ENCODE assay signal across 8 mouse cellular contexts in the genomic region with DNA sequence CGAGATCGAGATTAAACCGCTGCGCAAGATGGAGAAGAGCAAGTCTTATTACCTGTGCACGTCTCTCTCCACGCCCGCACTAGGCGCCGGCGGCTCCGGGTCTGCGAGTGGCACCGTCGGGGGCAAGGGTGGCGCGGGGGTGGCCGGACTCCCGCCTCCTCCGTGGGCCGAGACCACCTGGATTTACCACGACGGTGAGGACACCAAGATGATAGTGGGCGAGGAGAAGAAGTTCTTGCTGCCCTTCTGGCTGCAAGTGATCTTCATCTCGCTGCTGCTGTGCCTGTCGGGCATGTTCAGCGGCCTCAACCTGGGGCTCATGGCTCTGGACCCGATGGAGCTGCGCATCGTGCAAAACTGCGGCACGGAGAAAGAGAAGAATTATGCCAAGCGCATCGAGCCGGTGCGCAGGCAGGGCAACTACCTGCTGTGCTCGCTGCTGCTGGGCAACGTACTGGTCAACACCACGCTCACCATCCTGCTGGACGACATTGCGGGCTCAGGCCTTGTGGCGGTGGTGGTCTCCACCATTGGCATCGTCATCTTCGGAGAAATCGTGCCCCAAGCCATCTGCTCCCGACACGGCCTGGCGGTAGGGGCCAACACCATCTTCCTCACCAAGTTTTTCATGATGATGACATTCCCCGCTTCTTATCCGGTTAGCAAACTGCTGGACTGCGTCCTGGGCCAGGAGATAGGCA. TPM values are rescaled to one million over a fixed set of nuclear protein-coding genes. Genes with fewer than 3 reads are reported as not detected.
DNase-seq lines count a peak whose midpoint lies in the region; ATAC-seq and TF ChIP-seq lines count a peak whose summit lies in the region.

No protein-coding gene starts in this region.

- H3K9me3 ChIP-seq in CH12.LX (replicated peaks; ENCODE audit: low read length), result no peaks in the 10 kb centered on the region
- H3K9me3 ChIP-seq in embryonic facial prominence, embryonic 15.5 days (replicated peaks), result no peaks in the 10 kb centered on the region

- H3K4me3 ChIP-seq in CH12.LX (replicated peaks in 1 of 3; ENCODE audit: low read depth in 2 of 3, low read length in 2 of 3, poor library complexity in 1 of 3), result peak overlapping the region; percentile 79 to 98 (median 97)
- H3K4me3 ChIP-seq in embryonic facial prominence, embryonic 15.5 days (replicated peaks), result peak overlapping the region; percentile 80

- H3K4me1 ChIP-seq in CH12.LX (ENCODE audit: control insufficient read depth in 1 of 2, insufficient read depth in 2 of 2), result peaks cover 19 to 23% of the 10 kb centered on the region in 2 experiments
- peaks cover 26% of the 10 kb centered on the region for H3K4me1 ChIP-seq in embryonic facial prominence, embryonic 15.5 days

- H3K27me3 ChIP-seq in CH12.LX (replicated peaks), result no peaks in the 10 kb centered on the region
- H3K27me3 ChIP-seq in embryonic facial prominence, embryonic 15.5 days, result peaks cover 17% of the 10 kb centered on the region

- WGBS in embryonic facial prominence, embryonic 15.5 days, result under 1% methylated on average over 50 of the region's 50 CpGs

- in situ Hi-C loops in CH12.LX (cut with MboI; ENCODE audit: low pct_ligation_motif_present, low pct_unique_long_range_greater_than_20kb, low sequenced_read_pairs), result loop anchor here (5.0 to 10.0 kb wide), 2 partner anchors 110 to 222 kb away; no protein-coding TSS in a partner anchor

- no peak for ATAC-seq in embryonic facial prominence, embryonic 15.5 days (ENCODE audit: insufficient number of reproducible peaks, low FRiP score, low TSS enrichment, low read depth)
- ATAC-seq in inflammation-experienced regulatory T-cells, adult 6 months, result no peak

- DNase-seq in CH12.LX (ENCODE audit: extremely low read depth), result no peak
- DNase-seq in adrenal gland, adult 8-10 months, result peak; percentile 35
- DNase-seq in heart, postnatal 36 days, result peak; percentile 26 to 36
- DNase-seq in layer of hippocampus, adult 9-11 months, result peak; percentile 28
- peak; percentile 11 for DNase-seq in lung, postnatal 14 days
- DNase-seq in right cerebral cortex, postnatal 10 days (ENCODE audit: low spot score in 2 of 2), result peak; percentile 52 to 61

- H3K79me2 ChIP-seq in CH12.LX (replicated peaks; ENCODE audit: control insufficient read depth, extremely low read depth, insufficient read depth, poor library complexity, severe bottlenecking), result no peaks in the 10 kb centered on the region

- TF ChIP-seq RAD21 in CH12.LX (IDR thresholded peaks at IDR 0.05; ENCODE audit: low read depth, low read length), result no peak

- intact Hi-C loops in heart, postnatal 36 days (cut with DNase I), result no loop called here

- peaks cover 0 to 1% of the 10 kb centered on the region in 2 experiments for H3K36me3 ChIP-seq in CH12.LX (replicated peaks in 1 of 2; ENCODE audit: control insufficient read depth in 1 of 2, insufficient read depth in 1 of 2, low read length in 1 of 2)
- no peaks in the 10 kb centered on the region for H3K36me3 ChIP-seq in embryonic facial prominence, embryonic 15.5 days

- no peak for TF ChIP-seq EP300 in CH12.LX (IDR thresholded peaks at IDR 0.05; ENCODE audit: low read length)

- peak overlapping the region; percentile 38 for H3K4me2 ChIP-seq in CH12.LX (ENCODE audit: insufficient read depth, low read depth, poor library complexity, severe bottlenecking)
- peak overlapping the region; percentile 100 for H3K4me2 ChIP-seq in embryonic facial prominence, embryonic 15.5 days (replicated peaks)

- TF ChIP-seq POLR2A in CH12.LX (IDR thresholded peaks at IDR 0.05; ENCODE audit: low read depth, low read length), result no peak

- peak overlapping the region; percentile 84 for H3K9ac ChIP-seq in CH12.LX (ENCODE audit: insufficient read depth, low read depth)
- peak overlapping the region; percentile 67 for H3K9ac ChIP-seq in embryonic facial prominence, embryonic 15.5 days

- dilution Hi-C loops in CH12.LX (cut with MboI; ENCODE audit: extremely low pct_ligation_motif_present, extremely low pct_unique_long_range_greater_than_20kb, low sequenced_read_pairs), result no loop called here

- H3K27ac ChIP-seq in CH12.LX (ENCODE audit: insufficient read depth, low read depth), result no peak overlapping the region
- no peak overlapping the region for H3K27ac ChIP-seq in embryonic facial prominence, embryonic 15.5 days (replicated peaks)

- no peak for TF ChIP-seq CTCF in CH12.LX (conservative IDR thresholded peaks at IDR 0.05 in 1 of 2, IDR thresholded peaks at IDR 0.05 in 1 of 2; ENCODE audit: low read depth in 2 of 2, low read length in 2 of 2)

TF ChIP-seq in CH12.LX, 34 proteins besides CTCF, POLR2A, EP300 and RAD21:
- no peak for TF ChIP-seq MXI1 (IDR thresholded peaks at IDR 0.05; ENCODE audit: low read depth, low read length)
- no peak for TF ChIP-seq BHLHE40 (IDR thresholded peaks at IDR 0.05; ENCODE audit: low read depth, low read length)
- no peak for TF ChIP-seq ZMIZ1 (IDR thresholded peaks at IDR 0.05; ENCODE audit: low read depth, low read length)
- no peak for TF ChIP-seq NRF1 (IDR thresholded peaks at IDR 0.05; ENCODE audit: low read depth, low read length)
- TF ChIP-seq ETS1 (conservative IDR thresholded peaks at IDR 0.05; ENCODE audit: low read depth, low read length), result no peak
- TF ChIP-seq CHD2 (IDR thresholded peaks at IDR 0.05; ENCODE audit: low read length), result no peak
- TF ChIP-seq TBP (conservative IDR thresholded peaks at IDR 0.05; ENCODE audit: low read depth, low read length), result no peak
- no peak for TF ChIP-seq TCF12 (IDR thresholded peaks at IDR 0.05; ENCODE audit: low read depth, low read length)
- no peak for TF ChIP-seq USF2 (conservative IDR thresholded peaks at IDR 0.05; ENCODE audit: low read depth, low read length)
- TF ChIP-seq MYC (IDR thresholded peaks at IDR 0.05; ENCODE audit: low read depth, low read length), result no peak
- TF ChIP-seq RCOR1 (conservative IDR thresholded peaks at IDR 0.05; ENCODE audit: low read depth, low read length), result no peak
- TF ChIP-seq KAT2A (IDR thresholded peaks at IDR 0.05; ENCODE audit: insufficient replicate concordance, low read length), result no peak
- no peak for TF ChIP-seq POLR2AphosphoS2 (IDR thresholded peaks at IDR 0.05; ENCODE audit: low read depth, low read length)
- TF ChIP-seq ZC3H11A (IDR thresholded peaks at IDR 0.05; ENCODE audit: low read depth, low read length), result no peak
- TF ChIP-seq PAX5 (IDR thresholded peaks at IDR 0.05; ENCODE audit: low read length), result no peak
- TF ChIP-seq USF1 (IDR thresholded peaks at IDR 0.05; ENCODE audit: low read depth, low read length), result no peak
- no peak for TF ChIP-seq MAZ (IDR thresholded peaks at IDR 0.05; ENCODE audit: low read depth, low read length)
- TF ChIP-seq CHD1 (IDR thresholded peaks at IDR 0.05; ENCODE audit: low read depth, low read length), result no peak
- TF ChIP-seq SIN3A (IDR thresholded peaks at IDR 0.05; ENCODE audit: low read length), result no peak
- TF ChIP-seq ZNF384 (IDR thresholded peaks at IDR 0.05; ENCODE audit: low read depth, low read length), result no peak

RNA-seq across cellular contexts. Expression of gene Cnnm2, which starts 1.0 kb away (rescaled TPM):
- 3.1 and 3.7 TPM in 2 replicates for total RNA-seq in CH12.LX (2012; rRNA removed)
- 1.8 and 2.4 TPM in 2 replicates for total RNA-seq in CH12.LX (2014; rRNA removed)
- polyA plus RNA-seq in CH12.LX (2012; ENCODE audit: insufficient read length, low read depth), result 1.8 and 2.6 TPM in 2 replicates
- 10 to 100 TPM; 27.6 to 45.6 (median 37.6) TPM for total RNA-seq in adrenal gland, adult 8-10 months (2022)
- polyA plus RNA-seq in embryonic facial prominence, embryonic 15.5 days (2015; fragmentation: Nextera tagmentation; extraction: Ambion mirVana), result 3.6 and 4.1 TPM in 2 replicates
- total RNA-seq in heart, postnatal 36 days (2021), result 1 to 10 TPM; 6.0 to 6.7 TPM
- polyA plus RNA-seq in inflammation-experienced regulatory T-cells, adult 6 months (2017; shearing (Covaris generic)), result 1 to 10 TPM in 1 of 3 experiments, under 1 TPM in 2; 0.36 to 1.2 (median 0.44) TPM

RNA-seq across cellular contexts. Expression of gene As3mt, which starts 55.2 kb away (rescaled TPM):
- total RNA-seq in CH12.LX (2012; rRNA removed), result 30.7 and 34.4 TPM in 2 replicates
- total RNA-seq in CH12.LX (2014; rRNA removed), result 43.3 and 50.1 TPM in 2 replicates
- 47.7 and 52.1 TPM in 2 replicates for polyA plus RNA-seq in CH12.LX (2012; ENCODE audit: insufficient read length, low read depth)
- 100 to 1,000 TPM; 111 to 133 (median 121) TPM for total RNA-seq in adrenal gland, adult 8-10 months (2022)
- 25.1 TPM in 2 replicates for polyA plus RNA-seq in embryonic facial prominence, embryonic 15.5 days (2015; fragmentation: Nextera tagmentation; extraction: Ambion mirVana)
- 10 to 100 TPM; 88.6 to 96.2 TPM for total RNA-seq in heart, postnatal 36 days (2021)
- polyA plus RNA-seq in inflammation-experienced regulatory T-cells, adult 6 months (2017; shearing (Covaris generic)), result 10 to 100 TPM in 2 of 3 experiments, 1 to 10 TPM in 1; 2.8 to 12.8 (median 12.7) TPM
